Mouse (Mus musculus): ENCODE results near the gene Gm21863. TPM values are rescaled to one million over a fixed set of nuclear protein-coding genes. Genes with fewer than 3 reads are reported as not detected.
"Not testable (repeated sequence)": the region's sequence is repeated elsewhere in the genome, so short reads cannot be mapped to it uniquely, and the experiment has no call there.

The Gm21863 gene
- total RNA-seq (2021), result not detected

DNA sequence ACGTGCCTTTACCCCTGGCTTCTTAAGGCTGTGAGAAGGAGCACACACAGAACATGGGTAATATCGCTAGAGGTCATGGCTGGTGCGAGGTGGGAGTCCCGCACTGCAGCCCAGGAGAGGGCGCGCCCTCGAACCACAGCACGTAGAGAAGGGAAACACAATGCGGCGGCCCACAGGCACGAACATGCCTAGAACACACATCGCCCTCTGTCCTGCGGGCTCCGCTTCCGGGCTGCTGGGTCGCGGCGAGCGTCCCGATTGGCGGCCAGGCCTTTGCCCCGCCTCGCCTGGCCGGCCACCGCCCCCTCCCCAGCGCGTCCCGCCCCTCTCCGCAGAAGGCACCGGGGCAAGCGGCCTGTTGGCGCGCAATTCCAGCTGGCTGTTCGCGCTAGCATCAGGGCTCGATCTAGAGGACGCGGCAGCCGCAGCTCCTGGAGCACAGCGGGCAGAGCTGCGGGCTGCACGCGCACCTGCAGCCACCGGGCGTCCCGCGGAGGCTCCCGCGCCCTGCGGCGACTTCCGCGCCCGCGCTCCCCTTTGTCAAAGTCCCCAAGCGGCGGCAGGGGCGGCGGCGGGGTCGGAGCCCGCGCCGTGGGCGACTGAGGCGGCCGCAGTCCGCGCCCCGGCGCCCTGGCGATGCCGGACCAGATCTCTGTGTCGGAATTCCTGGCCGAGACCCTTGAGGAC is at the start of gene Gm21863:
Gene Gm21863 (plus strand): TSS at position 637 of the 687 bp plus-strand sequence.
- DNase-seq; intact Hi-C loops (cut with DNase I): not testable (repeated sequence)

DNA sequence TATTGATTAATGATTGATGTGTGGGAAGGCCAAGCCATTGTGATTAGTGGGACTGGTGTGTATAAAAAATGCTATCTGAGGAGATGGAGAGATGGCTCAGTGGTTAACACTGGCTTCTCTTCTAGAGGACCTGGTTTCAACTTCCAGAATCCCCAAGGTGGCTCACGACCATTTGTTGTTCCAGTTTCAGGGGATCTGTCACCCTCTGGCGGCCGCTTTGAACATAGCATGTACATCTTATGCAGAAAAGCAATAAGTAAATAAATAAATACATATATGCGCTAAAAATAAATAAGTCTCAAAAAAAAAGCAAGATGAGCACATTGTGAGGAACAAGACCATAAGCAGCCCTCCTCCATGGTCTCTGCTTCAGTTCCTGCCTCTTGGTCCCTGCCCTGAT is 26.3 kb upstream of the Gm21863 start:
- intact Hi-C loops (cut with DNase I); DNase-seq: not testable (repeated sequence)
